Mouse (Mus musculus) cerebellum, adult 18-20 months (tissue): ENCODE data around the gene Prf1.

Source experiments
- DNase-seq, 2 experiments: peaks; one replicate each; pipeline ENCODE4 v3.0.0; 2021

Gene Prf1

GRCm38 (mm10) chr10:61297477-61297876 is at the start of gene Prf1:
Gene Prf1, plus strand, starts transcription at chr10:61297833.
- no peak for DNase-seq

- no peak for DNase-seq
These were observed 49.0 kb upstream of the Prf1 start for GRCm38 (mm10) chr10:61248596-61249114.

DNA sequence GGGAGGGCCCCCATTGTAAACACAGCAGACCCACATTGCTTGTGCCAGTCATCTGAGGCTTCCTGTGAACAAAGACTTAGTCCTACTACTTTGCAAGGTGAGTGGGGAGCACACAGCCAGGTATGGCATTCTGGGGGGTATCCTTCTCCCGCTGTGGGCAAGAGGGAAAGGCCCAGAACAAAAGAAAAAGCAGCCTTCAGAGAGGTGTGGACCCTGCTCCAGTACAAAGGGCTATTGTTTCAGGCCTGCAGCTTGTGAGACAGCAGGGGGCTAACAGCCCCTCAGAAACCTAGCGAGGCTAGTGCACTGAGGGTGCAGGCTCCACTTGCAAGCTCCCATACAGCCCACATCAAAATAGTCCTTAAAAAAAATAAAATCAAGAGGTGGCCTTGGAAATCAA is 47.7 kb upstream of the Prf1 start:
- DNase-seq: no peak

- peak; percentile 76 to 81 for DNase-seq
These were observed 42.9 kb upstream of the Prf1 start for GRCm38 (mm10) chr10:61254761-61255160.

DNA sequence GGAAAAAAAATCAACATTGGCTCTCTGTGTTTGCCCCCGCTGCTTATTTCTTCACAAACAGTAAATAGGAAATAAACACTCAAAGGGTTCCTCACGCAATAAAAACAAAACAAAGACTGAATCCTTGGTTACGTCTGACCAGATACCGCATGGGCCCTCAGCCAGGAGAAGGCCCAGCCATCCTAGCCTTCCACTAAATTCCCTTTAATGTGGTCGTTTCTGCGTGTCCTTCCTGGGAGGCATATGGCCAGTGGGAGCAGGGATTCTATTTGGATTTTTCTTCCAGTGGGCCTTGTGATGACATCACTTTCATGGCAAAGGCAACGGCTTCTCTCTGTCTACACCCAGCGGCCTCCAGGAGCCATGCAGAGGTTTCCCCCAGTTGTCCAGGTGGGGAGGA is 42.4 kb upstream of the Prf1 start:
- no peak for DNase-seq

- DNase-seq: no peak
These were observed 41.0 kb upstream of the Prf1 start for GRCm38 (mm10) chr10:61256665-61257064.

DNA sequence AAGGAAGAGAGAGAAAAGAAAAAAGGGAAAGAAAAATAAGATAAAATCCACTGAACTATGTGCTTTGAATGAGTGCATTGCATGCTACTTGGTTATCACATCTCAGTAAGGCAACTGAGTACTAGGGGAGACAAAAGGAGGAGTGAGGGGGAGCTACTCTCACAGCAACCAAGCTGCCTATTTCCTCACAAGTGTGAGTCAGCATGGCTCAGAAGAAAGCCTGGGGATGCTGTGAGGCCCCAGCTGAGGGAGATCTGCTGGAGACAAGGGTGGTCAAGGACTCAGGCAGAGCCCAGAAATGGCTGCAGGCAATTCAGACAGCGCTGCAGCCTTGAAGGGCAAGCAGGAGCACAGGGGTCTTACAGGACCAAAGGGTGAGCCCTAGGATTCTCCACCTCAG is 39.5 kb upstream of the Prf1 start:
- no peak for DNase-seq

DNA sequence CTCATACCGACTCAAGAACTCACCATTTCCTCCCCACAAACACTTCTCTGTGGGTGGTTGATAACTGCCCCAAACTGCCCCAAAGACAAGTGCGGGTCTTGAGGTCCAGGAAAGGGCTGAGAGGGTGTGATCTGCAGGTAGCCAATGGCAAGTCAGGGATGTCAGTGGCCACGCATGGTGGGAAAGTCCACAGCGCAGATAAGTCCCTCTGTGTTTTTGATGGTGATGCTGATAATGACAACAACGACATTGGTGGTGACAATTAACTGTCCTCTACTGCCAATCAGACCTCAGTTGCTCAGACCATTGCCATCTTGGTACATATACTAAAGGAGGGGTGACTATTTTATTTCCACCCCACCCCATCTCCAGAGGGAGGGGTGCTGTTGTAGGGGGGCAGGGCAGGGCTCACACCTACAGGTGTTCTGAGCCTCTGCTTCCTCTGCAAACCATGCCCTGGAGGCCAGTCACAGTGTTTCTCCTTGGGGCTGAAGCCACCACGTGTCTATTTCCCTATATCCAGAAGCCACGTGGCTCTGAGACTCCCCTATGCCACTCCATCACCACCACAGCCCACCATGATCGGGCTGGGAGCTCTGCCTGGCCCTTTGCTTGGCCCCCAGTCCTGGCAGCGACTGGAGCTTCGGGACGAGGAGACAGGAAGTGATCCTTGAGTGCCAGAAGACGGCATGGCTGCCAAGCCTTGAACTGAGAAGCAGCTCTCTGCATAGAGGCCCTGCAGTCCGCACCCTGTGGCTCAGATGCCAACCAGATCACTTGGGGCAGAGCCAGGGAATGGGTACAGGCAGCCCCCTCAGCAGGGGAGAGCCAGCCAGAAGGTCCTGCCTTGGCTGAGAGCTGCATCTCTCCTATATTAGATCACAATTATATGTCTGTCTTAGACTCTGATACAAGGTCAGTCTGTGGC is 36.1 kb upstream of the Prf1 start:
- DNase-seq: peak in 1 of 2 experiments; percentile 16

DNA sequence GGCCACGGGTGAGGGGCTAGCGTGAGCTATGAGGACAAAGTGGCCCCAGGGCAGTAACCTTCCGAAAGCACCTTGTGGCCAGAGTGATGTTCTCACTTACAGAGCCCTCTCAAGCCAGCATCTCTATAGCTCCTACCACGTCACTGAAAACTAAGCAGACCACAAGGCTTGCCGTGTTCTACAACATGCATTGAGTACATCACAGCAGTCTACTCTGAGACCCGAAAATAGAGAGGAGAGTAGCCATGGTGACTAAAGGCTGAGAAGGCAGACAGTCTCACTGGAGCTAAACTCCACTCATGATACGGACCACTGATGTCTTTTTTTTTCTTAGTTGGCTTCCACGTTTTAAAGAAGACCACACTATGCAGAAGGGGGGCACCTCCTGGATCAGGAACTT is 34.0 kb upstream of the Prf1 start:
- DNase-seq: no peak

GRCm38 (mm10) chr10:61267378-61267777 is 30.3 kb upstream of the Prf1 start:
- DNase-seq: no peak

GRCm38 (mm10) chr10:61272089-61272626 is 25.5 kb upstream of the Prf1 start:
- DNase-seq: no peak

- DNase-seq: no peak
These were observed 25.0 kb upstream of the Prf1 start for GRCm38 (mm10) chr10:61272631-61273030.

GRCm38 (mm10) chr10:61273081-61273843 is 24.4 kb upstream of the Prf1 start, which contains the start of gene Adamts14:
Gene Adamts14, minus strand, starts transcription at chr10:61273438.
- peak in 1 of 2 experiments; percentile 15 for DNase-seq

DNA sequence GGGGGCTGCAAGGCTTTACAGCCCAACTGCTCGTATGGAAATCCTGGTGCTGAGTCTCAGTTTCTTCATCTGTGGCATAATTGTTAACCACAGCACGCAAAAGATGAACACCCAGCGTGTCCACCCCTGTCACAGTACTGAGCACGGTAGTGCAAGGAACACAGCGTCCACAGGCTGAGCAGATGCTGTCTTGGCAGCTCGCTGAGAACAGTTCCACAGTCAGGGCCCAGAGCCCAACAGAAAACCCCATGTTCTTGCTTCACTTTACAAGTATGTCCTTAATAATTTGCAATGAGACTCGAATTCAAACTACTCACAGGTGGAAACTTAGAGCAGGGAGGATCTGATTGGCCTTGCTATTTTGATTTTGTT is 23.8 kb upstream of the Prf1 start:
- no peak for DNase-seq

- no peak for DNase-seq
These were observed 23.1 kb upstream of the Prf1 start for GRCm38 (mm10) chr10:61274532-61274931.

GRCm38 (mm10) chr10:61275669-61276110 is 21.9 kb upstream of the Prf1 start:
- peak; percentile 32 to 39 for DNase-seq

- no peak for DNase-seq
These were observed 20.6 kb upstream of the Prf1 start for GRCm38 (mm10) chr10:61277051-61277450.

DNA sequence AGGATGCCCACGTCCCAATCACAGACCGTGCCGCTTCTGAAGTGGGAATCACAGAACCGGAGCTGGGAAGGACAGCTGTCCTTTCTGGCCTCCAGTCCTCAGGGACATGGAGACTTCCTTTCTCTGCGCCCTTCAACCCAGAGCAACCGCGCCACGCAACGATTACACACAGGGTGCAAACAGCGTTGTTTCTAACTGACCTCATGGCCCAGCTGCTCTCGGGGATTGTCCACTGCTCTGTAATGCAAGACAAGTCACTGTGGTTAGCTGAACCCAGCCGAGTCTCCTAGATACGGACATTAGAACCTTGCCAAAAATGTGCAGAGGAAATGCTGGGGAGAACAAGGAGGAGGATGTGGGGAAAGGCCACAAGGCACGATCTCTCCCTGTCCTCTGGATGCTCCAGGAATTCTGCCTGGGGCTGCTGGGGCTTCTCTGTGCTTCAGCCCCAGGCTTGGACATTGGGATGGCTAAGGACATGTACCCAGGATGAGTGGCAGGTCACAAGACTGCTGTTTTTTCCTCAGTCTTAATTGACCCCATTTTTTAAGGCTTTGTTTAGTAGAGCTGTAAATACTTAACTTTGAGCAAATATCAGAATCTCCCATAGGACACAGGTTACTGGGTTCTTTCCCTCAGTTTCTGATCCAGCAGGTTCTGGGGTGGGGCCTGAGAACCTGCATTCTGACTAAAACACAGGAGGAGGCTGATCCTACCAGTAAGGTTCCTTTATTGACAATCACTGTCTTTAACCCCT is 19.5 kb upstream of the Prf1 start:
- DNase-seq: no peak

DNA sequence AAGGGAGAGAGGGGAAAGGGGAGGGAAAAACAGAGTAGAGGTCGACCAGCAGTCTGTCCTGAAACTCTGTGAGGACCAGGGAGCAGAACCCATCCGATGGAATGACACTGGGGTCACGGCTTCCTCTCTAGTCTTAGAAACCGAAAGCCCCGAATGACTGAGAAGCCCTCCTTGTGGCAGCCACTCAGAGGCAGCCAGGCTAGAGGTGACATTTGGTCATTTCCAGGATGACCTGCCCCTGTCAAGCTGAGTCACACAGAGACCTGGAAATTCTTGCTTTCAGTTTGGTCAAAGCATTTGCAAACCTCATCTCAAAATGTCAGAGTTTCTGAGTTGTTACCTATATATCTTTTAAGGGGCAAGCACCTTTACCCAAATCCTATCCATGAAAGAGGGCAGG is 16.5 kb upstream of the Prf1 start:
- no peak for DNase-seq

DNA sequence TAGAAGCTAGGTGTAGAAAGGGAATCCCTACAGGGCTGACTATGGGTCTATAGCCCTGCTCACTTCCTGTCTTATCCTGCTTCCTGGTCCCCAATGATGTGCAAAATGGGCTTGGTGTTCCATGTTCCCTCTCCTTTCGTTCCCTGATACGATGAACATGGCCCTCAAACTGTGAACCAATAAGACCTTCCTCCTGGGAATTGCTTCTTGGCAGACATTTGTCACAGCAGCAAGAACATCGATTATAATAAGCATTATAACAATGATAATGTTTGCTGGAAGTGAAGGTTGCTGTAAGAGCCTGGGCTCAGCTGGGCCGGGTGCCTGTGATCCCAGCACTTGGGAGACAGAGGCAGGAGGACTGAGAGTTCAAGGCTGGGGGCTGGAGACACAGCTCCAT is 13.3 kb upstream of the Prf1 start:
- no peak for DNase-seq

- DNase-seq: peak; percentile 32 to 45
These were observed 12.4 kb upstream of the Prf1 start for GRCm38 (mm10) chr10:61285271-61285670.

GRCm38 (mm10) chr10:61286246-61286645 is 11.4 kb upstream of the Prf1 start:
- DNase-seq: no peak

DNA sequence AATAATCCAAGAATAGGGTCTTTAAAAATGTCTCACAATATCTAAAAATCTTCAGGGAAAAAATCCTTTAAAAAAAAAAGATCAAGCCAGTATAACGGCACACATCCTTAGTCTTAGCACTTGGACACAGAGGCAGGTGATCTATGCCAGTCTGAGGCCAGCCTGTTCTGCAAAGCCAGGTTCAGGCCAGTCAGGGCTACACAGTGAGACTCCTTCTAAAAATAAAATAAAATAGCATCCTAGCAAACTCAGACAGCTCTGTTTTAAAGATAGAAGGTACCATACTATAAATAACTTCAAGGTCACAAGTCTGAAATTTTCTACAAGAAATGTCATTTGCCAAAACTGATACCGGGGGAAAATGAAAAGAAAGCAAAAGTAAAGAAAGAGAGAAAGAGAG is 7.6 kb upstream of the Prf1 start:
- no peak for DNase-seq
